Mouse (Mus musculus) spleen, embryonic (tissue): ENCODE measurements around the gene Fam3c.

Experiments used
- CTCF ChIA-PET: fragments of 350-600 bp; sonication (Branson Sonifier 250); formaldehyde crosslinking; loops from one replicate; lab custom pipeline; 2022; lab: Charles Lee

Fam3c gene

GRCm38 (mm10) chr6:22356086-22356507 lies at the start of gene Fam3c:
Gene Fam3c, minus strand, starts transcription at chr6:22356243.
- CTCF ChIA-PET = interaction anchor here (0.6 to 3.6 kb wide), 3 partner anchors 28 to 69 kb away, joined by 4 to 15 read pairs (median 5); no protein-coding TSS in a partner anchor

GRCm38 (mm10) chr6:22405021-22405420 lies 49.0 kb upstream of the Fam3c start:
- CTCF ChIA-PET = no interaction called here

- CTCF ChIA-PET = no interaction called here
Measured at GRCm38 (mm10) chr6:22403736-22404135, 47.7 kb upstream of the Fam3c start.

GRCm38 (mm10) chr6:22403317-22403716 lies 47.3 kb upstream of the Fam3c start:
- CTCF ChIA-PET = no interaction called here

- CTCF ChIA-PET = no interaction called here
Measured at GRCm38 (mm10) chr6:22402548-22403164, 46.6 kb upstream of the Fam3c start.

- CTCF ChIA-PET = no interaction called here
Measured at GRCm38 (mm10) chr6:22402037-22402436, 46.0 kb upstream of the Fam3c start.

GRCm38 (mm10) chr6:22398079-22398774 lies 42.2 kb upstream of the Fam3c start:
- CTCF ChIA-PET = no interaction called here

GRCm38 (mm10) chr6:22395207-22395606 lies 39.2 kb upstream of the Fam3c start:
- CTCF ChIA-PET = no interaction called here

- CTCF ChIA-PET = no interaction called here
Measured at GRCm38 (mm10) chr6:22390654-22391365, 34.8 kb upstream of the Fam3c start.

GRCm38 (mm10) chr6:22385254-22385870 lies 29.3 kb upstream of the Fam3c start:
- CTCF ChIA-PET = interaction anchor here (0.6 kb wide), 1 partner anchor 67 kb away, joined by 3 read pairs; no protein-coding TSS in a partner anchor

- CTCF ChIA-PET = no interaction called here
Measured at GRCm38 (mm10) chr6:22380269-22380668, 24.2 kb upstream of the Fam3c start.

- CTCF ChIA-PET = no interaction called here
Measured at GRCm38 (mm10) chr6:22379831-22380230, 23.8 kb upstream of the Fam3c start.

- CTCF ChIA-PET = no interaction called here
Measured at GRCm38 (mm10) chr6:22378462-22378861, 22.4 kb upstream of the Fam3c start.

- CTCF ChIA-PET = no interaction called here
Measured at GRCm38 (mm10) chr6:22374791-22375190, 18.7 kb upstream of the Fam3c start.

- CTCF ChIA-PET = interaction anchor here (0.6 kb wide), 1 partner anchor 10 kb away, joined by 5 read pairs; no protein-coding TSS in a partner anchor
Measured at GRCm38 (mm10) chr6:22373476-22373875, 17.4 kb upstream of the Fam3c start.

- CTCF ChIA-PET = no interaction called here
Measured at GRCm38 (mm10) chr6:22366977-22367376, 10.9 kb upstream of the Fam3c start.

- CTCF ChIA-PET = no interaction called here
Measured at GRCm38 (mm10) chr6:22363590-22363989, 7.5 kb upstream of the Fam3c start.

- CTCF ChIA-PET = interaction anchor here (0.6 kb wide), 1 partner anchor 108 kb away, joined by 4 read pairs; no protein-coding TSS in a partner anchor
Measured at GRCm38 (mm10) chr6:22361941-22362340, 5.9 kb upstream of the Fam3c start.

GRCm38 (mm10) chr6:22359019-22359418 lies 3.0 kb upstream of the Fam3c start:
- CTCF ChIA-PET = no interaction called here

- CTCF ChIA-PET = interaction anchor here (1.3 to 3.6 kb wide), 2 partner anchors 20 to 31 kb away, joined by 5 to 15 read pairs; no protein-coding TSS in a partner anchor
Measured at GRCm38 (mm10) chr6:22357351-22357750, 1.3 kb upstream of the Fam3c start.

GRCm38 (mm10) chr6:22355396-22356085 lies 502 bp downstream of the Fam3c start:
- CTCF ChIA-PET = interaction anchor here (3.6 kb wide), 1 partner anchor 29 kb away, joined by 15 read pairs; no protein-coding TSS in a partner anchor
